Mouse (Mus musculus): ENCODE data around the gene Dennd1a.

DNA sequence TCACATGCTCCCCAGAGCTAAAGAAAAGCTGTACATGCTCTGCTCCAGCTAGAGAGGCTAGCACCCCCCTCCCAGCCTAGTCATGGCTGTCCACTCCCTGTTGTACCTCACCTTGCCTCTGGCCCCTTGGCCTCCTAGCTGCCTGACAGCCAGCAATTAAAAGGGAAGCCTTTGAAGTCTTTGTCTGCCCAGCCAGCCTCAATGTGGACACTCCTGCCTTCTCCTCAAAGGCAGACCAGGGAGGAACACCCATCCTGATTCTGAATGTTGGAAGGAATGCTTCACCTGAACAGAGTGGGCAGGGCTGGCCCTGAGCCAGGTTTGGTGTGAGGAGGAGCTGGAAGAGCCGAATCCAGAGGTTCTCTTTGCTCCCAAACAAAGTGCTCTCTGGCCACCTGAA is 39.5 kb upstream of the Dennd1a start:
- TF ChIP-seq CTCF (conservative IDR thresholded peaks at IDR 0.05; ENCODE audit: low read length) (no peak), POU5F1 (IDR thresholded peaks at IDR 0.05; ENCODE audit: borderline replicate concordance, low read length) (no peak)
